Mouse (Mus musculus): ENCODE measurements around the gene Lmod3. TPM values are rescaled to one million over a fixed set of nuclear protein-coding genes. Genes with fewer than 3 reads are reported as not detected.
"Not testable (repeated sequence)": the region's sequence is repeated elsewhere in the genome, so short reads cannot be mapped to it uniquely, and the experiment has no call there.

The Lmod3 gene
- total RNA-seq, 2 experiments from 2014 or later: not detected

DNA sequence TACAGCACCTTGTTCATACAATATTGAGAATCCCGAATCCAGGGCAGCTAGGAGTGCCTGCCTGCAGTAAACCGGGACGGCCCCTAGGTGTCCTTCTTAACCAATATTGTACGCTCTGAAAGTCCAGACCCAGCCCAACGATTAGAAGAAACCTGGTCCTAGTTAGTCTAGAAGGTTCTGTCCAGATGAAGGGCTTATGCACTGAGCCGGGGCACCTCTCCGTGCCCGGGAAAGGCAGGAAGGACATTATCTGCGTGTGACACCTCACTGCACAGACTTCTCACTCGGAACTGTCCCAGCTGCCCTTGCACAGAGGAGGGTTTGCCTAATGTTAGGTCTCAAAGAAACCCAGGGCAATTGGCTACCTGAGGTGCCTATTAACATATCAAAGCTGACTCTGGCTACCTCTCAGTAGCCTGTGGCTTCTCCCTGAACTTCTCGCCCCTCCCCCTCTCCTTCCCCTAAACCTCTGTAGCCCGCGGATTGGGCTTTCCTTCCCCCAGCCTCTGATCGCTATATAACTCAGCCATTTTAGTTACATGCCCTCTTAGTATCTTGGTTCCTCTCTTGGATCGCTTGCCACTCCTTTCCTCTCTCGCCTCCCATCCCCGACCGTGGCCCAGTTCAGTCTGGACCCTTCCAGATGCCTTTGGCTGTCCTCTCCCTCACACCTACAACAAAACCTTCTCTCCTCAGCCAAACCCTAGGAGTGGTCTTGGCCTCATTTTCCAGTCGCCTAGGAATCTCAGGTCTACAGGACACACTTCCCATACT lies 25.6 kb upstream of the Lmod3 start:
- peak; percentile 91 for ATAC-seq (replicated peaks; ENCODE audit: low FRiP score, low TSS enrichment, poor library complexity, severe bottlenecking)

GRCm38 (mm10) chr6:97276890-97277497 lies 24.4 kb upstream of the Lmod3 start:
- no peak for ATAC-seq (replicated peaks; ENCODE audit: low FRiP score, low TSS enrichment, poor library complexity, severe bottlenecking)

GRCm38 (mm10) chr6:97276366-97276765 lies 23.8 kb upstream of the Lmod3 start:
- no peak for ATAC-seq (replicated peaks; ENCODE audit: low FRiP score, low TSS enrichment, poor library complexity, severe bottlenecking)

DNA sequence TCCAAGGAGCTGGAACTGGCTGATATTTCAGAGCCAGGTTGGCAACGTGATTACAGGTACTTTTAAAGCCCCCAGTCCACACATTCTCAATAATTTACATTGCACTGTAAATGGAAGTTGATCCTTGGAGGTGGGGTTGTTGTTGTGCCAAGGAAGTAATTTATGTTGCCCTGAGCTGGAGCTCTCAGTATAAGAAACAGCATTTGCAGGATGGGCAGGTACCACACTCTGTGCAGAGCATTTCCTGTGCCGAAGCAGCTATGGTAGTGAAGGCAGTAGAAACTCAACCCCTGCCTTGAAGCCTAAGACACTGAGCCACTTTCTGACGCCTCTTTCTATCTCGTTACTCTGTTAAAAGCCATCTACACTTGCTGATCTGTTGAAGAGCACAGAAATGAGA lies 23.2 kb upstream of the Lmod3 start:
- ATAC-seq (replicated peaks; ENCODE audit: low FRiP score, low TSS enrichment, poor library complexity, severe bottlenecking): no peak

DNA sequence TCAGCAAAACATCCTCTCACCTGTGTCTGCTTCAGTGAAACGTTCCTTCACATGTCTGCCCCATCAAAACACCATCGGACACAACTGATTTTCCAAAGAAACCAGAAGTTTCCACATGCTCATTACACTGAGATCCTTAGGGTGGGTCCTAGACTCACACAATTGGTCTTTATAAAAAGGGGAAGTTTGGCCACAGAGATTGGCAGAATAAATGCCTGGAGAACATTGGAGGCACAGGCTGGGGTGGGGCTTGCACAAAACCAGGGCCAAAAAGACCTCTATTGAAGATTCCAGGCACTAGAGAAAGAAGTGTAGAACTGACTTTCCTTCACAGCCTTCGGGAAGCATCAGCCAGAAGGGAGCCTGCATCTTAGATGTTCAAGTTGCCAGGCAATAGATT lies 21.2 kb upstream of the Lmod3 start:
- ATAC-seq (replicated peaks; ENCODE audit: low FRiP score, low TSS enrichment, poor library complexity, severe bottlenecking): no peak

DNA sequence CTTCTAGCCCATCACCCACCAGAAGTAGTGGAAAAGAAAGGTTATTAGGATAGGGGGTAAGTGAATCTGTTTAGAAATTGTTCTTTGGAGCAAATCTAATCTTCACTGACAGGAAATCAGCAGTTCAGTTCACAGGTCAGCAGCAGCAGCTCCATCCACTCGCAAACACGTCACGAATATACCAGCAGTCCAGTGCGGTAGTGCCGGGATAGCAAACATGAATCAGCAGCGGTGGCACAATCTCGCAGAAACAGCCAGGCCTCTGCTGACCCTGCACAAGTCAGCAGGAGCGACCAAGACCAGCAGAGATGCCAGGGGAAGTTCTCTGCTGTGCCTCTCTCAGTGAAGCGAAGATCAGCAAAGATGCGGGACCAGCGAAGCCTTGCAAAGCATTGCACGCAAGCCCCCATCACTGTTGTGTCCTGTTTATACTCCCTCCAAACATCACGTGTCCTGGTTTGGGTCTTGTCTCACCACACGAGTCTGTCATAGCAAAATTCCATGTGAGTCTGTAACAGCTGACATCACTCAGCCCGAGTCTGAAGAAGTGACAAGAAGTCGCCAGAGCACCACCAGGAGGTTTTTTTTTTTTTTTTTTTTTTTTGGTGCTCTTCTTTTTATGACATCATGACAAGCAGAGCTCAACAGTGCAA lies 20.6 kb upstream of the Lmod3 start:
- no peak for ATAC-seq (replicated peaks; ENCODE audit: low FRiP score, low TSS enrichment, poor library complexity, severe bottlenecking)

GRCm38 (mm10) chr6:97272349-97272748 lies 19.8 kb upstream of the Lmod3 start:
- no peak for ATAC-seq (replicated peaks; ENCODE audit: low FRiP score, low TSS enrichment, poor library complexity, severe bottlenecking)

DNA sequence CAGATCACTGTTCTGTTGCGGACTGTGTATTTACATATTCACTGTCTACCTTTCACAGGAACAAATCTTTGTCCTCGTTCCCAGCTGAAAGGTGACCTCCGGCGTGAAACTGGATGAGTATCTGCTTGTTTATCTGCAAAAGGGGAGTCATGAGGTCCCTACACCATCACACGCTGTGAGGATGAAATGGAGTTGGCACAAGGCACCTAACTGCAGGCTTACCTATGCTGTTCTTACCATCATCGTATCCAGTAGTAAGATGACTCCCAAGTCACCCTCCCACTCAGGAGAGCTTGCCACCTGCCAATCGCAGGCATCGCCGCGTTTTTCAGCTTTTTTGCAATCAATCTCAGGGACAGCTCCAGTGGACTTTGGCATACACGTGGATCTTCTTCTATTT lies 17.0 kb upstream of the Lmod3 start:
- ATAC-seq (replicated peaks; ENCODE audit: low FRiP score, low TSS enrichment, poor library complexity, severe bottlenecking): no peak

GRCm38 (mm10) chr6:97267132-97267531 lies 14.6 kb upstream of the Lmod3 start:
- ATAC-seq (replicated peaks; ENCODE audit: low FRiP score, low TSS enrichment, poor library complexity, severe bottlenecking): no peak

DNA sequence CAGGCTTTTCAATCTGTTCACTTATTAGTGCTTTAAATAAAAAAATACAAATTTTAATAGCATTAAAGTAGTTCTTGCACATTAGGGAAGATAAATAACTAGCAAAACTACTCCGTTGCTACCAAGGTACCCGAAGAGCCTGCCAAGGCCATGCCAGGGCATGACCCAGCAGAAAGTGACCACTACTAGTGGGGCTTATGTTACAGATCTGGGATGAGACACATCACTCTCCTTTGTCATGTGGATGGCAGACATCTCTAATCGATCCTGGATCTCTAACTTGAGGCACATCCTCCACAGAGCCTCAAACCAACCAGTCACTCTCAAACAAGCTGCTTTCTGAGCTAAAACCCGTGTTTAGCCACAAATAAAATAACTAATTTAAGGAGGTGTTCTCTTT lies 14.1 kb upstream of the Lmod3 start:
- no peak for ATAC-seq (replicated peaks; ENCODE audit: low FRiP score, low TSS enrichment, poor library complexity, severe bottlenecking)

DNA sequence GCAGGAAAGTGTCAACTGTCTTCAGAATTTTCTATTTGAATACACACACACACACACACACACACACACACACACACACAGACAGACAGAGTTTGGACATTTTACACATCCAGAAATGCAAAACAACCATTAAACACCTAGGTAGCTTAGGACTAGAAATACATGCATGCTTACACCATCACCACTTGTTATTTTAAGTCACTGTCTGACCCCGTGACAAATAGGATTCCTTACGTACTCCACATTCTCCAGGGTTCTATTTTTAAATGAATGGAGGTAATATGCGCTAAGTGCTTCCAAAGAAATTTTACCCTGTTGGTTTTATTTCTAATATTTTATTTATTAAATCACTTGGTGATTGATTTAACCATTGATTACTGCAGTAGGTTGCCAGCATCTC lies 13.1 kb upstream of the Lmod3 start:
- ATAC-seq (replicated peaks; ENCODE audit: low FRiP score, low TSS enrichment, poor library complexity, severe bottlenecking): no peak

- no peak for ATAC-seq (replicated peaks; ENCODE audit: low FRiP score, low TSS enrichment, poor library complexity, severe bottlenecking)
Measured at GRCm38 (mm10) chr6:97265240-97265639, 12.7 kb upstream of the Lmod3 start.

- ATAC-seq (replicated peaks; ENCODE audit: low FRiP score, low TSS enrichment, poor library complexity, severe bottlenecking): not testable (repeated sequence)
Measured at GRCm38 (mm10) chr6:97263750-97264149, 11.2 kb upstream of the Lmod3 start.

GRCm38 (mm10) chr6:97262229-97262628 lies 9.7 kb upstream of the Lmod3 start:
- ATAC-seq (replicated peaks; ENCODE audit: low FRiP score, low TSS enrichment, poor library complexity, severe bottlenecking): no peak

- ATAC-seq (replicated peaks; ENCODE audit: low FRiP score, low TSS enrichment, poor library complexity, severe bottlenecking): not testable (repeated sequence)
Measured at GRCm38 (mm10) chr6:97259926-97260325, 7.4 kb upstream of the Lmod3 start.

DNA sequence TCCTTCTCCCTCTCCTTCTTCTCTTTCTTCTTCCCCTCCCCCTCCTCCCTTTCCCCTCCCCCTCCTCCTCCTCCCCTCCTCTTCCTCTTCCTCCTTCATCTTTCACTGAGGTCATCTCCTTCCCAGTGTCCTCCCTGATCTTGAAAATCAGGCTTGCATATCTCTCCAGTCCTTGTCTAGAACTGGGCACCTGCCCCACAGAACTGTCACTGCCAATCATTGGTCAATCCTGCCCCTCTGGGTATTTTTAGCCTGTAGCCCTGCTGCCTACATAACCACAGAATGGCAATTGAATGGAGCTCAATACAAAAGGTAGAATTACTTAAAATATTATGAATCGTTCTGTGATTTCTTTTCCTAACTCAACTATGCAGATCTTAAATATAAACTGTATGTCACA lies 5.9 kb upstream of the Lmod3 start:
- ATAC-seq (replicated peaks; ENCODE audit: low FRiP score, low TSS enrichment, poor library complexity, severe bottlenecking): no peak

DNA sequence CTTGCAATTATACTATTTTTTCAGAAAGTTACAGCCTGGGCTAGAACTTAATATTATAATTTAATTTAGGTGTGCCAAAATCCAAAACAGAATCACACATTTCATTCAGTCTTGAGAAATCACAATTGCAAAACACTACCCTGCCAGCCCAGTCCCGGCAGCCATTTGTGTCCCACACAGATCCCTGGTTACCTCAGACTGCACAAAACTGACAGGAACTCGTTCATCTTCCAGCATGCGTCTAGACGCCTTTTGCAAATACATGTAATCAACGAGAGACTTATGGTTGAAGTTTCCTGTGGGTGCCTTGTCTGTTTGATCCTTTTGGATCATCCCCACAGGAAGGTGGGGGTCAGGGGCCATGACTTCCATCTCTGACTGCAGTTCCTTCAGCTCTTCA lies 473 bp downstream of the Lmod3 start:
- ATAC-seq (replicated peaks; ENCODE audit: low FRiP score, low TSS enrichment, poor library complexity, severe bottlenecking): no peak

DNA sequence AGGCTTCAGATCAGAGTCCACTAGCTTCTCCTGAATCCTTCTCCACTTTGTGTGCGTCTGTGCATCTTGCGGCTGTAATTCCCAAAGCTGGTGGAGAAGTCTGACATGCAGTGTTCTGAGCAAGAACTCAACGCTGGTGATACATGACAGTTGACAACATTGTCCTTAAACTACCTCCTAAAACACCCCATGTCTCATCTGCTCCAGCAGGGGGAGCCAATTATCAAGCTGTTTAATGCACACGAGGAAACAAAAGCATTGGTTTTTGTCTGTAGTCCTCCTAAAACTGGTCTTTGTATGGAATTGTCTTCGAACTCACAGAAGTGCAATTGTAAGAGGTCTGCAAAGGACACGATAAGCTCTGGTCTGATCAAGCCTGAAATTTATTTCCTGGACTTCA lies 1.6 kb downstream of the Lmod3 start:
- ATAC-seq (replicated peaks; ENCODE audit: low FRiP score, low TSS enrichment, poor library complexity, severe bottlenecking): peak; percentile 91

DNA sequence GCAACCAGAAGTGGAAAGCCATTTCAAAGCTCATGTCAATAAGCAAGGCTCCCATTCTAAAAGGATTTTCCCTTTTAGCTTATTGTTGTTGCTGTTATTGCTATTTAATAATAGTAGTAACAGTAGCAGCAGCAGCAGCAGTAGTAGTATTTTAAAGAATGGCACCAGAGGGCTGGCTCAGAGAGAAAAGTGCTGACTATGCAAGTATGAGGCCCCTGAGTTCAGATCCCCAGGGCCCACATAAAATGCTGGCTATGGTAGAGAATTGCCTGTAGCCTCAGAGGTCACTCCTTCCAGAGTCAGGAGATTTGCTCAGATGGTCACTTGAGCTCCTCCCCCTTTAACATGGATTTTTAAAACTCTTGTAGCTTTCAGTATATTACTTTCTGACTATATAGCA lies 7.4 kb downstream of the Lmod3 start:
- no peak for ATAC-seq (replicated peaks; ENCODE audit: low FRiP score, low TSS enrichment, poor library complexity, severe bottlenecking)

DNA sequence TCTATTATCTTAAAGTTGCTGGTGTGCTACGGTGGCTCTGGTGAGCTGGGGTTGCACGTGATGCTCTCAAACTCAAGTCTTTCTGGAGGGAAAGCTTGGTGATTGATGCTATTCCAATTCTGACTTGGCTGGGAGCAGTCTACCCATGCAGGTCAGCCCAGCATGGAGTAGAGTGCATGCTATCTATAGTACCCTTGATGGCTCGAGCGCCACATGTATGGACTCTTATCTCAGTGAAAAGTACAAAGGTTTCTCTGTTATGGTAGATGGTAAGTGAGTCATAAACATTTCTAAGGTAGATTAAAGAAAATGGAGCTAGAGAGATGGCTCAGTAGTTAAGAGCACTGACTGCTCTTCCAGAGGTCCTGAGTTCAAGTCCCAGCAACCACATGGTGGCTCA lies 10.0 kb downstream of the Lmod3 start:
- ATAC-seq (replicated peaks; ENCODE audit: low FRiP score, low TSS enrichment, poor library complexity, severe bottlenecking): no peak

GRCm38 (mm10) chr6:97240092-97240491 lies 12.5 kb downstream of the Lmod3 start:
- ATAC-seq (replicated peaks; ENCODE audit: low FRiP score, low TSS enrichment, poor library complexity, severe bottlenecking): no peak
